Mouse (Mus musculus): ENCODE data around the gene Tuba1c. TPM values are rescaled to one million over a fixed set of nuclear protein-coding genes. Genes with fewer than 3 reads are reported as not detected.
A peak's percentile ranks its signal among the peaks of the same experiment; 100 is the strongest.

Gene Tuba1c
- total and polyA plus RNA-seq, 2 experiments from 2014 or later, result 97.1 to 309 TPM

GRCm38 (mm10) chr15:98989701-98990430, 39.8 kb upstream of the Tuba1c start:
- ATAC-seq (ENCODE audit: insufficient read depth, low read depth), result no peak

DNA sequence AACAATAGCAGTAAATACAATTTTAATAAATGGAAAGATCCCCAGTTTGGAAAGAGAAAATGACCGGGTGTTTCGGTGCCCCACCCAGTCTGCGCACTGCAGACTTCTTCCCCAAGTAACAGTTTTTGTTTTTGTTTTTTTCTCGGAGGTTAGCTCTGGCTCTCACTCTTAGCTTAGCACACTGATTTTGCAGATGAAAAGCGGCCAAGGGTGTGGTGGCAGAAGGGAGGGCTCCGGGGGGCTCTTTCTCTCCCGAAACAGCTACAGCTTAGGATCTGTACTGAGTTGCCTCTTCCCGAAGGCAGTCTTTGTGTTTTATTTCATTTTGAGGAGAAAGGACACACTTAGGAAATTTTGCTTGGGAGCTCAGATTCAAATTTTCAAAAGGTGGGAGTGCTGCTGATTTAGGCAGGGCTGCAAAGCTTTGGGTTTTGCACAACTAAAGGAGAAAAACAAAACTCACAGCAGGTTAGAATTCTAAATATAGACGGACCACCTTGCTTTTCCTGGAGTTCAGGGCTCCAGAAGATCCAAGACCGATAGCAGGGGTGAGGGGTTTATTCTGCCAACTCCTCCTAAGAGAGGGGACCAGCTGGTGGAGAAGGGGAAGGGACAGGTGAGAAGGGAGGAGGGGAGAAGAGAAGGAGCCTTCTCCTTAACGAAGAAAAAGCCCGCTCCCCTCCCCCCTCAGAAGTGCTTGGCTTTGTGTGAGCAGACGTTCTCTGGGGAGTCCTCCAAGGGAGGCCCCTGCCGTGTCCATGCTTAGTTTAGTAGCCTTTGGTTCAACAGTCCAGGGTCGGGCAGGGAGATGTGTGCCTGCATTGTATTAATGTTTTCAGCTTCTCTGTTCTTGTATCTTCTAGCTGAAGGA, 38.8 kb upstream of the Tuba1c start:
- Histone ChIP-seq H3K9ac (replicated peaks; ENCODE audit: low read depth, low read length) (0 out of 2 replicates have a peak overlapping the region, but pooled peaks have one; percentile 24), H3K4me1 (ENCODE audit: control insufficient read depth, insufficient read depth) (peaks cover 17% of the 10 kb centered on the region; the same call in 1 of the 2 replicates)
- 31% methylated on average over 15 of the region's 15 CpGs for WGBS

More at GRCm38 (mm10) chr15:98989701-98990430, 39.8 kb upstream of the Tuba1c start:
- H3K4me3 ChIP-seq (ENCODE audit: low read depth, low read length), result no peak overlapping the region
- H3K4me1 ChIP-seq (ENCODE audit: control insufficient read depth, insufficient read depth), result peaks cover 18% of the 10 kb centered on the region
- WGBS, result 48% methylated on average over 12 of the region's 12 CpGs
- no peak overlapping the region for H3K27ac ChIP-seq (ENCODE audit: low read depth)
- no peak for DNase-seq (ENCODE audit: low spot score)
- no peaks in the 10 kb centered on the region for H3K36me3 ChIP-seq (replicated peaks; ENCODE audit: control insufficient read depth, insufficient read depth, low read length)
- H3K4me2 ChIP-seq (ENCODE audit: low read depth, low read length), result no peak overlapping the region
- H3K27me3 ChIP-seq (ENCODE audit: control insufficient read depth, insufficient read depth, low read length), result no peaks in the 10 kb centered on the region
- no peaks in the 10 kb centered on the region for H3K9me3 ChIP-seq (replicated peaks; ENCODE audit: control insufficient read depth, low read length)
- TF ChIP-seq CTCF (IDR thresholded peaks at IDR 0.05; ENCODE audit: low read depth) (no peak), EP300 (IDR thresholded peaks at IDR 0.05; ENCODE audit: low read depth) (no peak)
- H3K9ac ChIP-seq (replicated peaks; ENCODE audit: low read depth, low read length), result no peak overlapping the region

DNA sequence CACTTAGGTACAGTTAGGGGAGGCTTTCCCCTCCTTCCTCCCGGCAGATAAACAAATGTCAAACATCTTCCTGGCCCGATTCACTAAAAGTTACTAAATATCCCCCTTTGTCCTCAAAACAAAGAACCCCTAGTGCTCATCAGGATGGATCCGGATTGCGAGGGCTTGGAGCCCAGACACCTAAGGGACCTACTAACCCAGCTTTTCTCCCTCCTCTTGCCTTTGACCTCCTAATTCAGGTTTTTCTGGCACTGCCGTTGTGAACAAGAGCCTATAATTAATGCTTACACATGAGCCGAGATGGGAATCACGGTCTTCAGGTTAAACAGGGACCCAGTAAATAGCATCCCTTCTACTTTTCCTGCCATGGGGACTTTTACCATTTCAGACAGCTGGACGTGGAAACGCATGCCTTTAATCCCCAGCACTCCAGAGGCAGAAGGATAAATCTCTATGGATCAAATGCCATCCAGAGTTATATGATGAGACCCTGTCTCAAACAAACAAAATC, 38.1 kb upstream of the Tuba1c start:
- TF ChIP-seq CTCF (IDR thresholded peaks at IDR 0.05; ENCODE audit: low read depth) (no peak), EP300 (IDR thresholded peaks at IDR 0.05; ENCODE audit: low read depth) (no peak)

More for the DNA sequence above, 38.8 kb upstream of the Tuba1c start:
- Histone ChIP-seq H3K36me3 (replicated peaks; ENCODE audit: control insufficient read depth, insufficient read depth, low read length) (no peaks in the 10 kb centered on the region), H3K4me3 (ENCODE audit: low read depth, low read length) (no peak overlapping the region), H3K27me3 (ENCODE audit: control insufficient read depth, insufficient read depth, low read length) (no peaks in the 10 kb centered on the region), H3K27ac (ENCODE audit: low read depth) (peak overlapping the region; percentile 1; the same call in 1 of the 2 replicates), H3K9me3 (replicated peaks; ENCODE audit: control insufficient read depth, low read length) (no peaks in the 10 kb centered on the region), H3K4me2 (ENCODE audit: low read depth, low read length) (no peak overlapping the region)
- ATAC-seq (ENCODE audit: insufficient read depth, low read depth) (no peak), DNase-seq (ENCODE audit: low spot score) (no peak)
- TF ChIP-seq CTCF (IDR thresholded peaks at IDR 0.05; ENCODE audit: low read depth) (no peak), EP300 (IDR thresholded peaks at IDR 0.05; ENCODE audit: low read depth) (no peak)

GRCm38 (mm10) chr15:98992086-98992912, 37.4 kb upstream of the Tuba1c start:
- ATAC-seq (ENCODE audit: insufficient read depth, low read depth) (peak; percentile 56; the same call in 1 of the 2 replicates), DNase-seq (ENCODE audit: low spot score) (peak; percentile 77)
- Histone ChIP-seq H3K9ac (replicated peaks; ENCODE audit: low read depth, low read length) (peak overlapping the region; percentile 44; the same call in 1 of the 2 replicates), H3K4me2 (ENCODE audit: low read depth, low read length) (peak overlapping the region; percentile 71), H3K4me1 (ENCODE audit: control insufficient read depth, insufficient read depth) (peaks cover 17% of the 10 kb centered on the region; the same call in 1 of the 2 replicates), H3K27me3 (ENCODE audit: control insufficient read depth, insufficient read depth, low read length) (no peaks in the 10 kb centered on the region), H3K4me3 (ENCODE audit: low read depth, low read length) (peak overlapping the region; percentile 39), H3K36me3 (replicated peaks; ENCODE audit: control insufficient read depth, insufficient read depth, low read length) (no peaks in the 10 kb centered on the region), H3K9me3 (replicated peaks; ENCODE audit: control insufficient read depth, low read length) (no peaks in the 10 kb centered on the region), H3K27ac (ENCODE audit: low read depth) (peak overlapping the region; percentile 99)
- TF ChIP-seq CTCF (IDR thresholded peaks at IDR 0.05; ENCODE audit: low read depth), result no peak
- no peak for TF ChIP-seq EP300 (IDR thresholded peaks at IDR 0.05; ENCODE audit: low read depth)
- WGBS, result 25% methylated on average over 17 of the region's 17 CpGs

More for the DNA sequence above, 38.1 kb upstream of the Tuba1c start:
- Histone ChIP-seq H3K27ac (ENCODE audit: low read depth) (peak overlapping the region; percentile 99), H3K9me3 (replicated peaks; ENCODE audit: control insufficient read depth, low read length) (no peaks in the 10 kb centered on the region), H3K4me3 (ENCODE audit: low read depth, low read length) (no peak overlapping the region), H3K9ac (replicated peaks; ENCODE audit: low read depth, low read length) (no peak overlapping the region), H3K4me2 (ENCODE audit: low read depth, low read length) (no peak overlapping the region), H3K27me3 (ENCODE audit: control insufficient read depth, insufficient read depth, low read length) (no peaks in the 10 kb centered on the region), H3K4me1 (ENCODE audit: control insufficient read depth, insufficient read depth) (peaks cover 17% of the 10 kb centered on the region; the same call in 1 of the 2 replicates), H3K36me3 (replicated peaks; ENCODE audit: control insufficient read depth, insufficient read depth, low read length) (no peaks in the 10 kb centered on the region)
- WGBS, result 43% methylated on average over 9 of the region's 9 CpGs
- no peak for DNase-seq (ENCODE audit: low spot score)
- ATAC-seq (ENCODE audit: insufficient read depth, low read depth), result no peak

Data from heart, postnatal 0 days (tissue).